Mouse (Mus musculus) intestine, embryonic 14.5 days (tissue): ENCODE measurements around the gene Olfr847. TPM values are rescaled to one million over a fixed set of nuclear protein-coding genes. Genes with fewer than 3 reads are reported as not detected.

ENCODE experiments used
- ATAC-seq: fragments of 200-750 bp; cut with Nextera tagmentation; replicated peaks from 2 replicates; pipeline ENCODE4 v1.8.0; 2017; ENCODE audit warnings: low read depth, moderate number of reproducible peaks, moderate TSS enrichment, moderate library complexity; ENCODE audit not compliant: low FRiP score, low TSS enrichment
- DNase-seq: peaks from one replicate; pipeline ENCODE4 v3.0.0-alpha.2; 2018; ENCODE audit warnings: low spot score
- H3K27ac ChIP-seq: fragments of 300-500 bp; sonication (generic); 2 replicates; pipeline ENCODE4 v1.5.1; 2014; ENCODE audit warnings: low read depth, mild to moderate bottlenecking, control low read depth
- H3K27me3 ChIP-seq: fragments of 300-500 bp; sonication (generic); replicated peaks from 2 replicates; pipeline ENCODE4 v1.6.1; 2014; ENCODE audit warnings: low read length, control low read depth; ENCODE audit not compliant: control insufficient read depth, insufficient read depth
- H3K36me3 ChIP-seq: fragments of 300-500 bp; sonication (generic); 2 replicates; pipeline ENCODE4 v1.6.1; 2014; ENCODE audit warnings: low read length, control low read depth; ENCODE audit not compliant: control insufficient read depth, insufficient read depth
- H3K4me1 ChIP-seq: fragments of 300-500 bp; sonication (generic); replicated peaks from 2 replicates; pipeline ENCODE4 v1.6.1; 2014; ENCODE audit warnings: low read length, control low read depth, mixed read lengths; ENCODE audit not compliant: control insufficient read depth, insufficient read depth
- H3K4me2 ChIP-seq: fragments of 300-500 bp; sonication (generic); 2 replicates; pipeline ENCODE4 v1.6.1; 2014; ENCODE audit warnings: low read length
- H3K4me3 ChIP-seq: fragments of 300-500 bp; sonication (generic); 2 replicates; pipeline ENCODE4 v1.5.1; 2014; ENCODE audit warnings: low read depth, low read length, control low read depth, mixed read lengths
- H3K9ac ChIP-seq: fragments of 300-500 bp; sonication (generic); 2 replicates; pipeline ENCODE4 v1.6.1; 2014; ENCODE audit warnings: mild to moderate bottlenecking, low read length
- H3K9me3 ChIP-seq: fragments of 300-500 bp; sonication (generic); 2 replicates; pipeline ENCODE4 v1.6.1; 2016; ENCODE audit warnings: low read length, control low read depth; ENCODE audit not compliant: control insufficient read depth
- WGBS: fragments of 180-500 bp; shearing (Covaris S2); extraction: QIAGEN DNeasy Blood & Tissue Kit; methylation state at CpG from one replicate; pipeline ENCODE4 v1.1.7; 2014; 5-methylcytosine and 5-hydroxymethylcytosine counted together
- polyA plus RNA-seq: library from polyadenylated mRNA; unstranded; fragments of >200 nt; fragmentation: Nextera tagmentation; extraction: Ambion mirVana; gene quantifications from 2 replicates; pipeline ENCODE4 v1.2.1, GENCODE M21; 2014

Gene Olfr847
- not detected in 2 replicates for polyA plus RNA-seq

DNA sequence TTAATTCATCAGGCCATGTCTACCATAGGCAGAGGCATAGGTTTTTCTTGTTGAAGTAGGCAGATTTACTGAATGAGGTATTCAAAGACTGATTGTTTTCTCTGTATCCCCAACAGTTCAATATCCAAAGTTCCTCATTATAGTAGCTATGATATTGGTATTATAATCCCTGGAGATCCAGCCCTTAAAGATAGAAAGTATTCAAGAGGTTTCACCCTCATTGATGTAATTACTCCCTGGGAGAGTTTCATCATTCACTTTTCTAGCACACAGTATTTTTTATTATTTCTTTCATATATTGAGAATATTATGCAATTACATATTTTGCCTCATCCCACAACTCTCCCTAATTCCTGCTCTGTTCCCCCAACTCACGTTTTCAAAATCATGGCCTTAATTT, at the start of gene Olfr847:
Gene Olfr847 (minus strand): TSS at position 101 of the 400 bp plus-strand sequence.
- Histone ChIP-seq H3K9me3 (no peaks in the 10 kb centered on the region), H3K27me3 (no peaks in the 10 kb centered on the region), H3K4me2 (no peak within 1 kb of the TSS), H3K4me1 (no peaks in the 10 kb centered on the region), H3K36me3 (no peaks in the 10 kb centered on the region), H3K27ac (no peak within 1 kb of the TSS), H3K4me3 (no peak within 1 kb of the TSS), H3K9ac (no peak within 1 kb of the TSS)
- no peak for ATAC-seq
- DNase-seq: no peak
- WGBS: 54% methylated on average over 1 of the region's 1 CpGs

DNA sequence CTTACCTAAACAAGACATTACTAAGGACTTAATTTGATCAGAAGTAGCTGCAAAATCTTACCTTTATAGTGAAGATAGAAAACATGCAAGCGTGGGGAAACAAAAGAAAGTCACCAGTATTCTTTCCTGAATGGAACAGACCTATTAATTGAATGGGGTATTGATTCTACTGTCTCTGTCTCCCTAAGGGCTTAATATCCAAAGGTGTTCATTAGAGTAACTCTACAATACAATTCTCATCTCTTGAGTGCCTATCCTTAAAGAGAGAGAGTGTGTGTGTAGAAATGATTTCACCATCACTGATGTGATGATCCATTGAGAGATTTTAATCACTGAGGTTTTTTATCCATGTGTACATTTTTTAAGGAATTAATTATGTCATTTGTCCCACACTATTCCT, 14.6 kb downstream of the Olfr847 start, which contains the start of gene Olfr846:
Gene Olfr846 (minus strand): TSS at position 101 of the 400 bp plus-strand sequence.
- WGBS: 44% methylated on average over 1 of the region's 1 CpGs
- no peak within 1 kb of the TSS for H3K4me2 ChIP-seq
- no peaks in the 10 kb centered on the region for H3K36me3 ChIP-seq
- DNase-seq (no peak), ATAC-seq (no peak)
- H3K27me3 ChIP-seq: no peaks in the 10 kb centered on the region
- H3K4me3 ChIP-seq: no peak within 1 kb of the TSS
- H3K4me1 ChIP-seq: no peaks in the 10 kb centered on the region
- no peak within 1 kb of the TSS for H3K27ac ChIP-seq
- H3K9me3 ChIP-seq: no peaks in the 10 kb centered on the region
- H3K9ac ChIP-seq: no peak within 1 kb of the TSS

DNA sequence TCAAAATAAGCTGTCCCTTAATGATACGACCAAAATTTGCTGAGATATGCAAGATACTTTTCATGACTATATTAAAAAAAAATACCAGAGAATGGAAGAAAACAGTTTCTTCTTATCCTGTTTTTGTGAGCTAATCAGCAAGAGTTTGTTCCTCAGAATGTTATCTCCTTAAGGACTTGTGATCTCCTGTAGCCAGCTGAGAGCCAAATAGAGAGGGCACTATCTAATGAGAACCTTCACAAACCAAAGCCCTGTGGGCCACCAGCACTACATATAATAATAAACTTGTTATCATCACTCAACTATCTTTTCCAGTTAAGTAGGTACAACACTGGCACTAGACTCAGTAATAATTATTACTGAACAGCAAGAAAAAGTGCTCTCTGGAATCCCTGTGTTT, 42.3 kb downstream of the Olfr847 start, which contains the start of gene Olfr845:
Gene Olfr845 (plus strand): TSS at position 301 of the 400 bp plus-strand sequence.
- H3K27ac ChIP-seq: no peak within 1 kb of the TSS
- DNase-seq: no peak
- no peak within 1 kb of the TSS for H3K4me2 ChIP-seq
- no peaks in the 10 kb centered on the region for H3K36me3 ChIP-seq
- WGBS: 69% methylated on average over 1 of the region's 1 CpGs
- no peak for ATAC-seq
- H3K4me3 ChIP-seq: no peak within 1 kb of the TSS
- no peaks in the 10 kb centered on the region for H3K9me3 ChIP-seq
- no peak within 1 kb of the TSS for H3K9ac ChIP-seq
- H3K4me1 ChIP-seq: no peaks in the 10 kb centered on the region
- no peaks in the 10 kb centered on the region for H3K27me3 ChIP-seq

Other genes starting within 250 kb of the Olfr847 start
- 0.12 TPM in 1 of 2 replicates, not detected in the other for gene Olfr837, start 242.4 kb downstream of the Olfr847 start, polyA plus RNA-seq
- not detected in 2 replicates for gene Olfr839-ps1, start 201.4 kb downstream of the Olfr847 start, polyA plus RNA-seq
- not detected in 2 replicates for gene Olfr843, start 126.7 kb downstream of the Olfr847 start, polyA plus RNA-seq
- gene Olfr844, start 62.3 kb downstream of the Olfr847 start, polyA plus RNA-seq: not detected in 2 replicates
- gene Olfr845, start 42.2 kb downstream of the Olfr847 start, polyA plus RNA-seq: not detected in 2 replicates
- not detected in 2 replicates for gene Olfr846, start 14.7 kb downstream of the Olfr847 start, polyA plus RNA-seq
- gene Olfr849, start 61.6 kb upstream of the Olfr847 start, polyA plus RNA-seq: not detected in 2 replicates
- not detected in 2 replicates for gene Olfr850, start 99.6 kb upstream of the Olfr847 start, polyA plus RNA-seq
- gene Olfr851, start 114.6 kb upstream of the Olfr847 start, polyA plus RNA-seq: not detected in 2 replicates
- not detected in 2 replicates for gene Olfr853, start 162.4 kb upstream of the Olfr847 start, polyA plus RNA-seq
- gene Olfr854, start 188.7 kb upstream of the Olfr847 start, polyA plus RNA-seq: not detected in 2 replicates
- not detected in 2 replicates for gene Olfr855, start 203.9 kb upstream of the Olfr847 start, polyA plus RNA-seq
- gene Zfp317, start 243.4 kb upstream of the Olfr847 start, polyA plus RNA-seq: 29.7 and 34.3 TPM in 2 replicates